Comparison of ENCODE assay signal across 22 mouse cellular contexts in genomic region chr16:91438599-91438998, GRCm38 (mm10). TPM values are rescaled to one million over a fixed set of nuclear protein-coding genes. Genes with fewer than 3 reads are reported as not detected.
"Had no signal": no experiment of that assay in that cellular context is flagged by ENCODE, and none has a peak within 500 bp of the region (broad histone marks: within the 10 kb centered on the region; RNA-seq: fewer than 3 reads in every experiment).

No protein-coding gene starts in this region.

RNA-seq across cellular contexts. Expression of gene Gm21970, which starts 47.1 kb away (rescaled TPM):
- total RNA-seq: layer of hippocampus, adult 2 months; layer of hippocampus, postnatal 25 days; left cerebral cortex, adult 18-20 months; left cerebral cortex, postnatal 25 days; megakaryocyte-erythroid progenitor cell, adult 5-6 weeks; midbrain, postnatal 0 days had no signal
- polyA plus RNA-seq: intestine, embryonic 16.5 days; kidney, embryonic 14.5 days; kidney, postnatal 0 days; large intestine, adult 2 months; limb, embryonic 10.5 days; limb, embryonic 13.5 days; lung, adult 2 months; lung, embryonic 16.5 days; midbrain, embryonic 11.5 days; midbrain, embryonic 14.5 days; midbrain, postnatal 0 days; neural tube, embryonic 11.5 days; neural tube, embryonic 14.5 days; small intestine, adult 2 months; spleen, adult 2 months; stomach, embryonic 16.5 days; testis, adult 2 months had no signal
